Mouse (Mus musculus) c-Kit-positive CD71-negative TER-119-negative erythroid progenitor cells, embryonic 14.5 days (primary cell): ENCODE measurements around the gene Lnx1.

Experiments used
- DNase-seq: peaks from one replicate; pipeline ENCODE4 v3.0.0-alpha.2; 2013; ENCODE audit warnings: low read depth

The Lnx1 gene

DNA sequence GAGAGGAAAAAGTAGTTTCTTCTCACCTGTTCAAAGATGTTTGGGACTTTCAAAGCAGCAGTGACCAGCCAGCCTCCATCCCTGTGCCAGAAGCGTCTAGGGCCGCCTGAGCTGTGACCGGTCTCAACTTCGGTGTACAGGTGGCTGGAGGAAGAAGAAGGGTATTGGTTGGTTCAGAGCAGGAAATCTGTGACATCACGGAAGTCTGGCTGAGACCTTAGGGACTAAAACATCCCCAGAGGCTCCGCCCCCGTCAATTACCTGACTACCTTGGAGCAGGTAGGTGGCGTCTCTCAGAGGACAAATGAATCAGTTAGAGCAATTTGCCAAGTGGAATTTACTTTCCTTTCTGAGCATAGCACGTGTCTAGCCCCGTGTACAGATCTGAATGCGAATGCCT is at the start of gene Lnx1:
Gene Lnx1, minus strand, starts transcription at position 147 of the 400 bp plus-strand sequence.
- DNase-seq: no peak

DNA sequence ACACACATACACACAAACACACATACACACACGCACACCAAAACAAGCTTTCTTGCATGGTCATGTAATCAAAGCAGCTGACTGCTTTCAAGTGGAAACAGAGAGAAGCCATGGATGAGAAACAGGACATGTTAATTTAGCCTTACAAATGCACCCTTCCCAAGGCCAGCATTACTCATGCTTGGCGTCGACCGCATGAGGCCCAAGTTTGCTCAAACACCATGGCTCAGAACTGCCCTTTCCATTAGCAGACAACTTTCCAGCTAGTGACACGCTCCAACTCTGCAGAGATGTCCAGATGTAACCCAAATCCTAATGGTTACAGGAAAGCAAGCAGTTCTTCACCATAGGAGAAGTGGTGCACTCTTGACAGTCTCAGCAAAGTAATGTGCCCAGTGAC is 47.8 kb upstream of the Lnx1 start:
- no peak for DNase-seq

DNA sequence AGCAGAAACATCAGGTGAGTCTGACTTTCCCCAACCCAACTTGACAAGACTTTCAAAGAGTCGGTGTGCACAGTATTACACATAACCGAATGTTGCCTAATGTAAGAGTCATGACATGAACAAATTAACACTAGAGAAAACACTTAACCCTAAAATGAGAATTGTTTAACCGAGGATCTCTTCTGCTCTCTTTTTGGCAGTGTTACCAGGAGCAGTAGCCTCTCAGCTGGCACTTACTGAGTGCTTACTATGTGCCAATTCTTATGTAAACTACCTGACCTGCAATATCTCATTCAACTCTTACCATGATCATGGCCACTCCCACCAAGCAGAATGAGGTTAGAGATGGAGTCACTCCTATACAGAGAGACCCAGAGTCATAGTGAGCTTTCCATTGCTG is 44.8 kb upstream of the Lnx1 start:
- DNase-seq: no peak

DNA sequence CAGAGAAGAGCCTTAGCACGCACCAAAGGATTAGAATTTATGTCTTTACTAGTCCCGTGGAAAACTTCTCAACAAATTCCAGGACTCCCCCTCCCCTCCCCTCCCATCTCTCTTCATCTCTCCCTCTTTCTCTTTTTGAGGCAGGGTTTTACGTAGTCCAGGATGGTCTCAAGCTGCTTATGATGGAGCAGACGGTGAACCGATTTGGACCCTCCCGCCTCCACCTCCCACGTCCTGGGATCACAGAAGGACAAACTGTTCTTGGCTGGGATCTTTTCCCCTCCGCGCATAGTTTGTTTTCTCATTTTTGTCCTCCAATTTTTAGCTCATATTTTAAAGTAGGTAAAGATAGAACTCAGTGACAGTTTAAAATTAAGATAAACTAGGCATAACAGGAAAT is 38.2 kb upstream of the Lnx1 start:
- DNase-seq: no peak

DNA sequence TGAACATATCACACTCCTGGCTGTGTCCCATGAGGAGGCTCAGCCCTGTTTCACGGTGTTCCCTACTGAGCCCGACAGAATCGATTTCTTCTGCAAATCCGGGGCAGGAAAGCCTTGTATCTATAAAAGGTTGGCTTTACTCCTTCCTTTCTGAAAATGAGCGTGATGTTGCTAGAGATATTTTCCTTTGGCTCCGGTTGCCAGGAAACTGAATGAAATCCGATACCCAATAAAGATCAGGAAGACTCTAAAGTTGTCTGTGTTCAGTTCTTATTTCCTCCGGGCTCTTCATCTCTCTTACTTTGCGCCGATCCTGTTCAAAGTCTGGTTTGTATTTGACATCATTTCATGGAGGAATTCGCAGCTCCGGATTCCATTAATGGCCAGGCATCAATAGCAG is 36.7 kb upstream of the Lnx1 start:
- DNase-seq: no peak

DNA sequence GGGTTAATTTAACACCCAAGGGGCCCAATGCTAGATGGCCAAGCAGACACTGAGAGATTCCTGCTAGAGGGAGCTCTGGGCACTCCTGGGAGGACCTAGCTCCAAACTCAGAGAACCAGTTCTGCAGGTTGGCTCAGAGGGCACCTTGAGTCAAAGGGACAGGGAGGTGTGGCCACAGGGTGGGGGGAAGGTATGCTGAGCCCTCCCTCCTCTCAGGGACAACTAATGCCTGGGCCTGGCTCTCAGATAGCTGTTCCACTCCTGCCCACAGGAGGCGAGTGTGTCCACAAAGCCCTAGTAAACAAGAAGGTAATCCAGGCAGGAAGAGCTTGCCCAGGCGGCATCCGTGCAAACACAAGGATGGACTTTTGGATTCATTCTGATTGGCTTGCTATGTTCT is 35.6 kb upstream of the Lnx1 start:
- no peak for DNase-seq

DNA sequence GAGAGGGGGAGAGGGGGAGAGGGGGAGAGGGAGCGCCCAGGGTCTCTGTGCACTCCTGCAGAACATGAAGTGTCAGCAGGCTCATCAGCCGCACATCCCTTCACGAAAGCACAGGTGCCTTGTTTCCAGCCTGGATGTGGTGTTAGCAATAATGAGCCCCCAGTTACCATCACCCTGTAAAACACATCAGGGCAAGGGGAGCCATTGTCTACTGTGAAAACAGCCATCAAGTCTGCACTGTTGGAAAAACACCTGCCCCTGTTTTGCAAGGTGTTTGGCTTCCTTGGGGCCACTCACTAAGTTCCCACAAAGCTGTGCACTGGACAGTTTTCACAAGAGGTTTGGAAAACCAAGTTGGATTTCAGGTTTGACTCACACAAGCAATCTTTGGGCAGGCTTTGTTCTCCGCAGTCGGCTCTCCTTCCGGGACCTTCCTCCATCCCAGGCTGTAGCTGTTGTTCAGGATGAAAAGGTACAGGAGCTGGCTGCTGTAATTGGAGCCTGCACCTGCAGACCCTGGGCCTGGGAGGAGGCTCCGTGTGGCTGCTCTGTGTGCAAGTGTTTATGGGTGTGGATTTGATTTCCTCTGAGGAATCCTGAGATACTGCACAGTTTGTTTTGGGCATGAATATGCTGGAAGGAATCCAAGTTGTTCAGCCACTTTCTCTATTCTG is 31.3 kb upstream of the Lnx1 start:
- DNase-seq: no peak

DNA sequence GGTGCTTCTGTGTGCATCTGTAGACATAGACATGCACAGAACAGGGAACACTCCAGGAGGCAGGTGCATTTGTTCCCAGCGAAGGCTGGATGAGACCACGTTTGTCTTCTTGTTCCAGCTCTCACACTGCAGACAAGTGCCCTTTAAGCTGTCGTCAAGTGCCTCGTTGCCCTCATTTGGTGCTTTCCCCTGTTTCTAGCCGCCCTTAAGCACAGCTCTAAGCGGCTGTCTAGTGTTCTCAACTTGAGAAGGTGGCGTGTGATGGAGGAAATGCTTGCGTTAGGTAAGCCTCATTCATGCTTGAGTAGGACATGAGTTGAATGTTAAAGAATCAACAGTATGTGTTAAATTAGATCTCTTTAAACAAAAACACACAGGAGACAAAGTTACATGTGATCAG is 29.9 kb upstream of the Lnx1 start:
- no peak for DNase-seq

DNA sequence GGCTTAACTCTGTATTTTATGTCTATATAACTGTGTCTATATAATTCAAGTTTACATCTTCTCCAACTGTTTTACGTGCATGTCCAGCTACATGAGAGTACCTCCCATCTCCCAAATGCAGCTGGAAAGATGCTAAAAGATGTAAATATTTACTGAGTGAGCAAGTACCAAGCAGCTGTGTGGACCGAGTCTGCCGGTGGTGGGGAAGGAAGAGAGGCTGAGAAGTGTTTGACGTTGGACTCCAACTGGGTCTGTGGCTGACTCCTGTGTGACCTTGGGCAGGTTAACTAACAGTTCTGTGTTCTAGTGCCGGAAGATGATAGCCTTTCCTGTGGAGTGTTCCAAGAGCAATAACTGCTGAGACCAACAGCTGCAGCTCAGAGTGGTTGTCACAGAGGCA is 27.9 kb upstream of the Lnx1 start:
- no peak for DNase-seq

DNA sequence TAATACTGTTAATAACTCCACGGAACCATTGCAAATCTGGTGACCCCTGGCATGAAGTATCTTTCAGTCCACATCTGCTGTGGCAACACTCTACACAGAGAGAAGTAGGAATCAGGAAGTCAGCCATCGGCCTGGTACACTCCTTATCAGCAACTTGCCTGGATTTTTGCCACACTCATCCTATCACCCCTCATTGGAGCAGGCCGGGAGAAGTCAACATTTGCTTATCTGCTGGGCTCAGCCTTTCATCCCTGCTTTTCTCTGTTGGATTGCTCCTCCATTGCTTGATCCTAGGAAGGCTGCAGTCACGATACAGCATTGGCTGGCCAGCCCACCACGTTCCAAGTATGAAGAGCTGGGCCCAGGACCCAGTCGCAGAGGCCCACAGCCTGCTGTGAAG is 26.9 kb upstream of the Lnx1 start:
- DNase-seq: no peak

DNA sequence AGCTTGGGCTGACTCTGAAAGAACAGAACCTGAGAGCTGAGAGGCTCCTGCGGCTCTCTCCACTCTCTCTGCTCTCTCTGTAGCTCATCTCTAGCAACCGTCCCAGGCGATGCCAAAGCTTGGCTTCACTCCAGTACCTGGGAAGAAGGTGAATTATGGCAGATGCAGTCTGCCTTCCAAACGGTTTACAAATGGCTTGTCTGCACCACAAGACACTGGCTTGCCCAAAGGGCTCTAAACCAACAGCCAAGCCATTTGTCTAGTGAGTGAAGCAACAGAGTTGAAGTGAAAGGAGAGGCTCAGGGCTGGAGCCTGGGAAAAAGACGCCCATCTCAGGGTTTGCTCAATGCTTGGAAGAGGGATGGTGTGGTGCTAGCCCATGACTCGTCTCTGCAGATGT is 25.5 kb upstream of the Lnx1 start:
- DNase-seq: no peak

DNA sequence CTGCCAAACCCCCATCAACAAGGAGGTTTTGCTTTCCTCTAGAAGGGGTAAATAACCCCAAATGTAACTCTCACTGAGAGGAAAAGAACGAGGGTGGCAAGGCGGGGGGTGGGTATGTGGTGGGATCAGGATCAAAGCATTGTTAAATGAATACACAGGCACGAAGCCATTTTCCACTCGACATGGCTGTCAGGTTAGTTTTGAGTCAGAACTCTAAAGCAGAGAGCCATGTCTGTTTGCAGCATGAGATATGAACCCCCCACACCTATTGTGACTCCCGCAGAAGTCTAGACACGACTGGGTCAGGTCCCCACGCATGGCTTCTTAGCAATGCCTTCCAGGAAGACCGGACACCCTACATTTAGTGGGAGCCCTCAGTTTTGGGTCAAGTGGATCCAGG is 24.6 kb upstream of the Lnx1 start:
- no peak for DNase-seq

DNA sequence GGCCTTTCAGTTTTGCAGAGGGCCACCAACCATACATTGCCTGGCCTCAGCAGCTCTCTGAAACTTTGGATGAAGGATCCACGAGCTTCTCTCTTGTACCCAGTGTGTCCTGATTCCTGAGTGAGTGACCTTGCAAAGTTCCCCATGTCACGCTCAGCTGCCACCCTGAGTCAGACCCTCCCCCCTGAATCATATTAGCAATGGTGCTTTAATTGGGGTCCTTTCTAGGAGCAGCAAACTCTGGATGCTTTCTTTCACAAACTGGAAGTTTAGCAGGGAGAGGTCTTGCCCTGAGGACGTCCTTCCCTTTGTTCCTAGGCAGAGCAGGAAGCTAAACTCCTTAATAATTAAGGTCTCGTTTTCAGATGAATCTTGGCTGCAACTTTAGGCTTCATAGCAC is 22.8 kb upstream of the Lnx1 start:
- DNase-seq: no peak

DNA sequence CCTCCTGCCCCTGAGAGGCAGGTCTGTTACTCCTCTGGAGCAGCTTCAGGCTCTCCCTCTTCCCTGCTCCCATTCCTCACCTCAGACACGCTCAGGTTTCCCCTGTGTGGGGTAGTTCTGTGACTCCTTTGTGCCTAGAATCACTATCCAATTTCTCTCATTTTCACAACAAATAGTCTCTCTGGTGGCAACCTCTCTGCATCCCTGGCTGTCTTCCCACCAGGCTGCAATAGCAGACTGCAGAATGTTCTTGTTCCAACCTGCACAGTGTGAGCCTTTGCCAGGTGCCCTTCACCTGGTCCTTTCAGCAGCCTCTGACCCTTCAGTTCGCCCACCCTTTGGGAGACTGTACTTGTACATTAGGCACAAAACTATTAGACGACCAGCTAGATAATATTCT is 19.1 kb upstream of the Lnx1 start:
- DNase-seq: no peak

DNA sequence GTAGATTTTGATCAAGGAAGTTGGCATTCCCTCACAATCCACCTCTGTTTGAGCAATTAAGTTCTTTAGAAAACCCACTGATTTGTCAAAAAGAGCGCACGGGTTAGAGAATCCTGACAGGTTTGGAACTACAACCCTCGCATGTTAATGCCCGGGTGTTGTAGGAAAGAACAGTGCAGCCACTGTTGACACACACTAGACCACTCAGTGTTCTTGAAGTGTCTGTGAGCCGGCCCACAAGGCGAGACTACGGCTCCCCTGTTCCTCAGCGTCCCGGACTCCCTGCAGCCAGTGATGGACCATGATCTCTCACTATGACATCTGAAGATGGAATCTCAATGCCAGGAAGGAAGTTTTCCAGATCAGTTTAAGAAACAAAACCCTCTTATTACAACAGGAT is 17.9 kb upstream of the Lnx1 start:
- no peak for DNase-seq

DNA sequence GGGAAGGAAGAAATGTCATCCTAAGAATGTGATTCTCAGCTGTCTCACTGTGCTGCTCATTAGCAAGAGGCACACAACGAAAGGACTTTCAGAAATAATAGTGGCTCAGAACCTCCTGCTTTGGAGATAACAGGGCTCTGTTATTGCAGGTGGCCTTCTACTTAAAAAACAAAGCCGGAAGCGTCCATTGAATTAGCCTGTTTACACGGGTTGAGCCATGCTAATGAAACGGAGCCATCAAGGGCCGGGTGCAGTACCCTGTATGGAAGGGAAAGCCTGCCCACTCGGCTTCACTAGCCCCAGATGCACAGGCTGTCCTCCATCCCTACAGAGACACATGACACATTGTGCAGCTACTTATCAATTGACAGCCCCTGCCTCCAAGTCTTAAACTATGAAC is 13.5 kb upstream of the Lnx1 start:
- no peak for DNase-seq

DNA sequence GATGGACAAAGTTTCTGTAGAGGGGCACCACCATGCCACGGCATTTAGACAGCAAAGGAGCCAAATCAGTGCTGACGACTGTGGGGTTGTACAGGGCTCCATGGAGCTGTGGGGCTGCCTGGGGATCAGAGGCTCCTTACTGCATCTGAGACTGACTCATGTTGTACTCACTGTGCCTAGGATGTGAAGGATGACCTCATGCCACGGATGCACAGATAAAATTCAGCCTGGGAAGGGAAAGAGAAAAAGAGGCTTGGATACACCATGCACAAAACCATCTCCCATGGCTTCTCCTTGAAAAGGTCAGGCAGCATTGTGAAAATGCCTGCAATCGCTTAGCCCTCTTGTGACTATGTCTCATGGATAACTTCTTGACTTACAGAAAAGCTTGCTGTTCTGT is 10.1 kb upstream of the Lnx1 start:
- DNase-seq: no peak

DNA sequence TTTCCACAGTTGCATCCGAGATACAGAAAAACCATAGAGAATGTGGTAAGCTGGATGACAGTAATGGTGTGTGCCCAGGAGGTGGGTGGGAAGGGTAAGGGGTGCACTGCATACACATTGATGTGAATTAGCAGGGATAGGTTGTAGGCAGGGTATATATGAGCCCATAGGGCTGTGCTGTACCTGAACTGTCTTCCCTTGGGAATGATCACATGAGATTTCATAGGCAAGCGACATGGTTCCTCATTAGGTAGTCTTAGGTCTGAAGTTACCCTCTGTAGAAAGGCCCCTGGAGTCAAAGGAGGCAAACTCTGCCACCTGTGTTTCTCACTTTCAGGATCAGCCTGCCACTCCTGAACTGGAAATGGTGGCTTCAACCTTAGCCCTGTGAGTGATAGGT is 9.3 kb upstream of the Lnx1 start:
- DNase-seq: no peak

DNA sequence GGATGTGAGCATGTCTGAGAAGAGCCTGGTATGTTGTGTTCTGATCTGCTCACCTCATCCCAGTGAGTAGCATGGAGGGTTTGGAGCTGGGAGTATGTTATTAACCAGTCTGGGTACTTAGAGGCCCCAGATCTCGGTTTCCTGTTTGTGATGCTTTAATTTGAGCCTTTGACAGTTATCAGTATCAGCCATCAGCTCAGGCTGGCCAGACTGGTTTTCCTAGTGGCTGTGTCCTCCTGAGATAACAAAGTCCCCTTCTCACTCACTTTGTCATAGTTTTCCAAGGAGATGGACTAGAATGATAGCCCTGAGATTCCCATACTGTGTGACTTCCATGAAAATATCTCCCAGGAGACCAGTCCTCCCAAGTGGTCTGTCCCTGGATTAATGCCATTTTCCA is 8.3 kb upstream of the Lnx1 start:
- DNase-seq: no peak

DNA sequence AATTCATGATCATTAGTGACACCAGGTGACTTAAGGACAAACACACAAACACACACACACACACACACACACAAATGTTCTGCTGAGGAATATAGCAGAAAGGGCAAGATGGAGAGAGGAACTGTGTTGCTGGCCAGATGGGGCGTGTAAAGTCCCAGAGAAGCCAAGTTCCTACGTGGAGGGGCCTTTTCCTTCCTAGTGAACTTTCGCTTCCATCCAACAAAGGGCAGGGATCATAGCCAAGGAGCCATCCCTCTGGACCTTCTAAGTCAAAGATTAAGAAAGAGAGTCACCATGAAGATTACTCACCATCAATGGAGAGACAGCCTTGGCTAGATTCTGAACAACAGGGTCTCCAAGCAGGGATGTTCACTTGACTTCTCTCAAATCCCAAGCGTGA is 7.5 kb upstream of the Lnx1 start:
- DNase-seq: no peak

DNA sequence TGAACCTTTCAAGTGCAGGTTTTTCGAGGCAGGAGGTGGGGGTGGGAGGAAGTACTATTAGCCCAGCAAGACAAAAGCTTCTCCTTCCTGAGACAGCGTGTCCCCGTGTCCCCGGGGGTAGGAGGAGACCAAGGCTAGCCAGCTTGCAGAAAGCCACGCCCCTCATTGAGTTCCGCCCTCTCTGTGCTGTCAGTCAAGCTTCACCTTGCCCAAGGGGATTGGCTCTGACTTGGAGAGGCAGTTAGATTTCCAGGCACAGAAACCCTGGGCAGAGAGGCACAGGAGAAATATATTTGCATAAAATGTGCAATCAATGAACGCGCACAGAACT is 1.7 kb upstream of the Lnx1 start:
- peak; percentile 80 for DNase-seq

DNA sequence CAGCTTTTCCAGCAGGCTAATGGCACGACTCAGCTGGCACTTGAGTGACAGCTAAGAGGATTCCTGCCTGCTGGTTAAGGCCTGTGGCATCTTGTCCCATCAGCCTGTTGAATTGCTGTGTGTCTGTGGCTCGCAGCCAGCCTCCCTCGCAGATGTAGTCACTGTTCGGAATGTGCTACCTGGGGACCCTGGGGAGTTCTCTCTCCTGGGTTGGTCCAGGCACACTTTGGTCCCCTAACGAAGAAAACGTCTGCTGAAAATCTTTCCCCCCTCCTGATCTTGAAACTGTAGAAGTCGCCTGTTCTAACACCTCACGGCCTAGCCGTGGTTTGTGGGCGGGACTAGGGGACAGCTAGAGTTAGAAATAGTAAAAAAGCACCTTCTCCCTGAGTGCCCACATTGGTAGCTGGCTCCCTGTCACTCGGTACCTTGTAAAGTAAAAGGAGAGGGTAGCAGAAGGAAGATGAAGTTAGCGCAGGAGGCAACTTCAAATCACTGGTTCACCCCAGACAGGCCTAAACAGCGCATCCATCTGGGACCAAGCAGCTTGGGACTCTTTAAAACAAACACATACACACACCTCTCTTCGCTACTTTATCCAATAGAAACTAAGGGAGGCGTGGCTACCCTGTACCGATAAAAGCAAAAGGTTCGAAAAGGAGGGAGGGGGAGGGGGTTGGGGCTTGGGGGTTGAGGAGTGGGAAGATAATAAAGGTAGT is 1.2 kb upstream of the Lnx1 start:
- DNase-seq: peak; percentile 38

DNA sequence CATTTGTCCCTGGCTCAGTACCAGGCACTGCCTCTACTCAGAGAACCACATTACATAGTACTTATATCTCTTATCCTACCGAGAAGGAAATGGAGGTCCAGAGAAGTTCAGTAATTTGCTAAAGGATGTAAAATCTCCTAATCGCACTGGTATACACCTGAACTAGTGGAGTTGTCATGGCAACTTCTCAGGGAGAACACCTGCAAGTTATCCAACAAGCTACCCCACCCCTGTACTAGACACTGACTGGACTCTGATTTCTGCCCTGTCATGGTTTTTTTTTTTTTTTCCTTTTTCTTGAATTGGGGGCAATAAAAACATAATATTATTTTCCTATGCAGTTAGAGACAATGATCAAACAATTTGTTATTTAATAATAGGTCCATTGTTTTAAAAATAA is 1.8 kb downstream of the Lnx1 start:
- no peak for DNase-seq

DNA sequence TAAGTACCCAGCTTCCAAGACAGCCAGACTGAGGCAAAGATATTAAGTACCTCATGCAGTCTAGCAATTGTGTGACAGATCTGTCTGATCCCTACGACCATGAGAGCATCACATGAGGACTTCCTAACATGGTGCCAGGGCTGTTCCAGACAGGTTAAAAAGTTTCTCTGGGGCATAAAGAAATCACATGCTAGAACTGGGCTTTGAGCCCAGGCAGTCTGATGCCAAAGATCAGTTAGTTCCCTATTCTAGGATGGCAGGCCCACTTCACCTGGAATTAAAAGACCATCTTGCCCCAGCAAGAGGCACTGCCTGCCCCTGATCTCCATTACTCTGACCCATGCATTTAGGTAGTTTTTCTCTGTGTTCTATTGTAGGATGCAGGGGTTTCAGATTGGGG is 3.0 kb downstream of the Lnx1 start:
- DNase-seq: no peak
